Mouse (Mus musculus): ENCODE measurements around the gene Rassf5. TPM values are rescaled to one million over a fixed set of nuclear protein-coding genes. Genes with fewer than 3 reads are reported as not detected.

Rassf5 gene
- polyA plus RNA-seq (2015; fragmentation: Nextera tagmentation; extraction: Ambion mirVana) = 7.9 and 8.6 TPM in 2 replicates

- Histone ChIP-seq H3K4me1 (replicated peaks; ENCODE audit: control insufficient read depth, insufficient read depth) (0 out of 2 replicates have a peak, but pooled peaks cover 4% of the 10 kb centered on the region), H3K27me3 (ENCODE audit: control insufficient read depth, insufficient read depth, low read length) (no peaks in the 10 kb centered on the region), H3K4me2 (replicated peaks; ENCODE audit: low read depth) (peak within 1 kb of the TSS; percentile 98), H3K27ac (replicated peaks) (peak within 1 kb of the TSS; percentile 73), H3K36me3 (ENCODE audit: control insufficient read depth, insufficient read depth, low read length) (no peaks in the 10 kb centered on the region), H3K9me3 (ENCODE audit: control insufficient read depth, low read length) (no peaks in the 10 kb centered on the region), H3K4me3 (ENCODE audit: low read depth, low read length) (peak within 1 kb of the TSS; percentile 72), H3K9ac (ENCODE audit: low read length) (peak within 1 kb of the TSS; percentile 80)
- no peak for TF ChIP-seq CTCF (IDR thresholded peaks at IDR 0.05; ENCODE audit: low read depth)
- no peak for TF ChIP-seq EP300 (optimal IDR thresholded peaks at IDR 0.05)
- ATAC-seq (ENCODE audit: low FRiP score, low TSS enrichment) = peak; percentile 75
- DNase-seq (ENCODE audit: low spot score) = peak; percentile 79
- WGBS = under 1% methylated on average over 51 of the region's 60 CpGs
Observed at GRCm38 (mm10) chr1:131245089-131245856, at the start of gene Rassf5. TSS of gene Rassf5 (minus strand) at chr1:131245258.

GRCm38 (mm10) chr1:131293922-131294250 lies 48.8 kb upstream of the Rassf5 start:
- H3K4me2 ChIP-seq (replicated peaks; ENCODE audit: low read depth) = no peak overlapping the region
- H3K27me3 ChIP-seq (ENCODE audit: control insufficient read depth, insufficient read depth, low read length) = no peaks in the 10 kb centered on the region
- no peaks in the 10 kb centered on the region for H3K4me1 ChIP-seq (replicated peaks; ENCODE audit: control insufficient read depth, insufficient read depth)
- H3K36me3 ChIP-seq (ENCODE audit: control insufficient read depth, insufficient read depth, low read length) = no peaks in the 10 kb centered on the region; the same call in 1 of the 2 replicates
- 70% methylated on average over 2 of the region's 2 CpGs for WGBS
- TF ChIP-seq CTCF (IDR thresholded peaks at IDR 0.05; ENCODE audit: low read depth) = no peak
- no peak for TF ChIP-seq EP300 (optimal IDR thresholded peaks at IDR 0.05)
- no peak for DNase-seq (ENCODE audit: low spot score)
- no peaks in the 10 kb centered on the region for H3K9me3 ChIP-seq (ENCODE audit: control insufficient read depth, low read length)
- H3K27ac ChIP-seq (replicated peaks) = no peak overlapping the region
- no peak overlapping the region for H3K4me3 ChIP-seq (ENCODE audit: low read depth, low read length)
- no peak overlapping the region for H3K9ac ChIP-seq (ENCODE audit: low read length)
- ATAC-seq (ENCODE audit: low FRiP score, low TSS enrichment) = peak; percentile 16; the same call in 1 of the 2 replicates

DNA sequence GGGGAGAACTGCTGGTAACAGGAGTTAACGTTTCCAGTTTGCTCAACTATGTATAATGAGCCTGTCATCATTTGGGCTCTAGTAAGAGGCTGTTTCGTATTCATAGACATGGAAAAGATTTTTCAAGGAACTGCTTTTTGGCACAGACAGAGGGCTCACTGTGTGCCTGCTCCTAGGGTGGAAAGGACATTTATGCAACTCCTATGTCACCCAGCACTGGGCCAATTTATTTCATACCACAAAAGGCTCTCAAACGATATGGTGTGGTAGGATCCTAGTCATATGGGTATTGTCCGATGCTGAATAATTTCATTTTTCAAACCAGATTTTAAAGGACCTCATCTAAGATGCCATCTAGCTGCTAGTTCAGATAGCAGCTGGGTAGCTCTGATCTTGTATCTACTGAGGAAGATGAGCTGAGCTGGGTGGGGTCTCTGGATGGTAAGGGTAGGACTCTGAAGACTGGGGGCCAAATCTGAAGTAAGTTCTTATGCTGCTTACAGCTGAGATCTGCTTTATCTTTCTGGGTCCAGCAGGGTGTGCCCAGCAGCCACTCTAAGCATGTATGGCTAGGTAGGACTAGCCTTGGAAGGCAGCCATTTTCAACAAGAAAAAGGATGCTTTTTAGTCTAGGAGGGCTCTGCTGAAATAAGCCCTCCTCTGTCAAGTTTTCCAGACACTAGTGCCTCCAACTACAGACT lies 48.3 kb upstream of the Rassf5 start:
- TF ChIP-seq EP300 (optimal IDR thresholded peaks at IDR 0.05) = no peak
- TF ChIP-seq CTCF (IDR thresholded peaks at IDR 0.05; ENCODE audit: low read depth) = peak; percentile 36; the same call in 1 of the 2 replicates
- no peak overlapping the region for H3K27ac ChIP-seq (replicated peaks)
- no peaks in the 10 kb centered on the region for H3K9me3 ChIP-seq (ENCODE audit: control insufficient read depth, low read length)
- ATAC-seq (ENCODE audit: low FRiP score, low TSS enrichment) = no peak
- 82% methylated on average over 4 of the region's 4 CpGs for WGBS
- no peaks in the 10 kb centered on the region for H3K4me1 ChIP-seq (replicated peaks; ENCODE audit: control insufficient read depth, insufficient read depth)
- no peaks in the 10 kb centered on the region; the same call in 1 of the 2 replicates for H3K36me3 ChIP-seq (ENCODE audit: control insufficient read depth, insufficient read depth, low read length)
- DNase-seq (ENCODE audit: low spot score) = no peak
- no peak overlapping the region for H3K9ac ChIP-seq (ENCODE audit: low read length)
- H3K27me3 ChIP-seq (ENCODE audit: control insufficient read depth, insufficient read depth, low read length) = no peaks in the 10 kb centered on the region
- H3K4me3 ChIP-seq (ENCODE audit: low read depth, low read length) = no peak overlapping the region
- no peak overlapping the region for H3K4me2 ChIP-seq (replicated peaks; ENCODE audit: low read depth)

DNA sequence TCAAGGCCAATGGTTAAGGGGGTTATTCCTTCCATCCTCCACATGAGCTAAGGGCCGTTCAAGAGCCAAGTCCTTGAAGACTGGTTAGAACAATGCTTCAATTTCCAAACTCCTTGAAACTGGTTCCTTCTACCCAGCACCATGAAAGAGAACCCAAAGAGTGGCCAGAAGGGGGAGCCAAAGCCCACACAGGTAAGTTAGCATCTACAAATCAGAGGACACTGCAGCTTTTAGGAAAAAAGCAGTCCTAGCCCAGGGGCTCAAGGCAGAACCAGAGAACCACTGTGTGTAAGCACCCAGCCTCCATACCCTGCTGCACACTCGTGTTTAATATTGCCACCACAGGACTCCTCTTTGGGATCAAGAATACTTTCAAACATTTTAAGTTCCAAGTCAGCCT lies 45.6 kb upstream of the Rassf5 start:
- DNase-seq (ENCODE audit: low spot score) (peak; percentile 74), ATAC-seq (ENCODE audit: low FRiP score, low TSS enrichment) (peak; percentile 43; the same call in 1 of the 2 replicates)
- no peaks in the 10 kb centered on the region; the same call in 1 of the 2 replicates for H3K36me3 ChIP-seq (ENCODE audit: control insufficient read depth, insufficient read depth, low read length)

DNA sequence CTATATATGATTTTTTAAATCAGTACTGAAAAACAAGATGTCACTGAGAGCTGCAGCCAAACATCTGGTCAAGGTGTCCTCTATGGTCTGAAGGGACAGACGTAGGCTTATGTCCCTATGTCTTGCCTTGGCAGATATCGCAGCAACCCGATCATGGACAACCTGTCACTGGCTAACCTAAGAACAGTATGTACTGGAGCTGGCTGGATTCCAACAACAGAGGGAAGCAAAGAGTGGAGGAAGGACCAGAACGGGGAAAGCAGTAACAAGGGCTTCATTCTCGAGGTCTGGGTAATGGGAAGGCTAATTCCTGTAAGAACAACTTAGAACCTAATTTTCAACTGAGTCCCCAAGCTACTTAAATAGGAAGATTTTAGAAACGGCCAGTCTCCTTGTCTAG lies 43.9 kb upstream of the Rassf5 start:
- H3K9ac ChIP-seq (ENCODE audit: low read length) = no peak overlapping the region
- TF ChIP-seq EP300 (optimal IDR thresholded peaks at IDR 0.05) = no peak
- H3K4me3 ChIP-seq (ENCODE audit: low read depth, low read length) = no peak overlapping the region
- H3K9me3 ChIP-seq (ENCODE audit: control insufficient read depth, low read length) = no peaks in the 10 kb centered on the region
- ATAC-seq (ENCODE audit: low FRiP score, low TSS enrichment) (no peak), DNase-seq (ENCODE audit: low spot score) (no peak)
- H3K27ac ChIP-seq (replicated peaks) = no peak overlapping the region
- H3K4me2 ChIP-seq (replicated peaks; ENCODE audit: low read depth) = no peak overlapping the region
- 79% methylated on average over 6 of the region's 6 CpGs for WGBS
- H3K36me3 ChIP-seq (ENCODE audit: control insufficient read depth, insufficient read depth, low read length) = no peaks in the 10 kb centered on the region
- H3K27me3 ChIP-seq (ENCODE audit: control insufficient read depth, insufficient read depth, low read length) = no peaks in the 10 kb centered on the region
- no peaks in the 10 kb centered on the region for H3K4me1 ChIP-seq (replicated peaks; ENCODE audit: control insufficient read depth, insufficient read depth)

More for the DNA sequence above, 45.6 kb upstream of the Rassf5 start:
- 44% methylated on average over 2 of the region's 2 CpGs for WGBS
- TF ChIP-seq CTCF (IDR thresholded peaks at IDR 0.05; ENCODE audit: low read depth) (peak; percentile 85), EP300 (optimal IDR thresholded peaks at IDR 0.05) (no peak)
- H3K4me3 ChIP-seq (ENCODE audit: low read depth, low read length) = no peak overlapping the region
- H3K4me2 ChIP-seq (replicated peaks; ENCODE audit: low read depth) = no peak overlapping the region
- H3K27ac ChIP-seq (replicated peaks) = no peak overlapping the region
- H3K4me1 ChIP-seq (replicated peaks; ENCODE audit: control insufficient read depth, insufficient read depth) = no peaks in the 10 kb centered on the region
- H3K27me3 ChIP-seq (ENCODE audit: control insufficient read depth, insufficient read depth, low read length) = no peaks in the 10 kb centered on the region
- H3K9me3 ChIP-seq (ENCODE audit: control insufficient read depth, low read length) = no peaks in the 10 kb centered on the region
- H3K9ac ChIP-seq (ENCODE audit: low read length) = no peak overlapping the region

DNA sequence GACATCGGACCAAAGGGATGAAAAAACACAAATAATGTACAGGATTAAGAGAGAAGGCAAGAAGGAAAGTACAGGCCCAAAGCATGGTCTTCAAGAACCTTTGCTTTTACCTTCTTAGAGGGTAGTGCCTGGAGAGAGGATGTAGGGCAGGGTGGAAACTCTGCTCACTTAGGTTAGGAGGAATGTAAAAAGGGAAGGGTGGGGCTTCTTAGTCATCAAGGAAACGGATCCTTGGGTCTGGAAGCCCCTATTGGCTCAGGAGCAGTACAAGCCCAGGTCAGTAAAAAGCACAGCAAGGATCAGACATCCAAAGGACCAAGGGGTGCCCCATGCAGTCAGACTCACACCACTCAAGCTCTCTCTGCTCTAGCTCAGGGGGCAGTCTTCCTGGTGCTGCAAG lies 42.2 kb upstream of the Rassf5 start:
- Histone ChIP-seq H3K9me3 (ENCODE audit: control insufficient read depth, low read length) (no peaks in the 10 kb centered on the region), H3K4me3 (ENCODE audit: low read depth, low read length) (no peak overlapping the region), H3K27me3 (ENCODE audit: control insufficient read depth, insufficient read depth, low read length) (no peaks in the 10 kb centered on the region), H3K4me1 (replicated peaks; ENCODE audit: control insufficient read depth, insufficient read depth) (no peaks in the 10 kb centered on the region), H3K4me2 (replicated peaks; ENCODE audit: low read depth) (no peak overlapping the region), H3K9ac (ENCODE audit: low read length) (no peak overlapping the region), H3K36me3 (ENCODE audit: control insufficient read depth, insufficient read depth, low read length) (no peaks in the 10 kb centered on the region), H3K27ac (replicated peaks) (no peak overlapping the region)
- ATAC-seq (ENCODE audit: low FRiP score, low TSS enrichment) (peak; percentile 53; the same call in 1 of the 2 replicates), DNase-seq (ENCODE audit: low spot score) (no peak)
- 55% methylated on average over 2 of the region's 2 CpGs for WGBS
- TF ChIP-seq EP300 (optimal IDR thresholded peaks at IDR 0.05) = no peak
- no peak for TF ChIP-seq CTCF (IDR thresholded peaks at IDR 0.05; ENCODE audit: low read depth)
